Mouse (Mus musculus) heart, adult 8-10 months (tissue): ENCODE measurements at regions not wholly inside any gene's neighbourhood (a gene's known extent, or its start where the extent isn't known, plus 50 kb on each side); places are given as distances from the start of the nearest gene placed in this dataset.

ENCODE experiments used
- DNase-seq: peaks from one replicate; pipeline ENCODE4 v3.0.0; 2022; ENCODE audit warnings: low spot score

DNA sequence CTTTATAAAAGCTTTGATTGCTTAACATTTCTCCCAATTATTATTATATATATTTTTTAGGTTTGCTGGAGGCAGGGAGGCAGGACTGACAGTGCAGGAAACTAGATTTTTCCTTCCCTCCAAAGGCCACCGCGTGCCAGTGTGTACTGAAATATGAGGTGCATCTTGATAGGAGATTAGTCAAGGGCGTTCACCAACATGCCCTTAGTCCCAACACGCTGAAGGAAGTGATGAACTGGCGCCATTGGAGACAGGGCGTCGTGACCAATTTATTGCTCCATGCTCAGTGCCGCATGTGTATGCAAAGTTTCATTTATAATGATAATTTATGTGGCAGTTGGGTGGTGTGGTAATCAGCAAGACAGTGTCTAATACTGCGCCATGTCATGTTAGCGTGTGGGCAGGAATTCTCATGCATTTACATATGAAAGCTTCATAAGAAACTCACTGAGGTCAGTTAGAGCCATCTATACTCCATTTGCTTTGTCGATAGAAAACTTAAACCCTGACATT lies 66.2 kb downstream of the Isl1 start:
- no peak for DNase-seq

DNA sequence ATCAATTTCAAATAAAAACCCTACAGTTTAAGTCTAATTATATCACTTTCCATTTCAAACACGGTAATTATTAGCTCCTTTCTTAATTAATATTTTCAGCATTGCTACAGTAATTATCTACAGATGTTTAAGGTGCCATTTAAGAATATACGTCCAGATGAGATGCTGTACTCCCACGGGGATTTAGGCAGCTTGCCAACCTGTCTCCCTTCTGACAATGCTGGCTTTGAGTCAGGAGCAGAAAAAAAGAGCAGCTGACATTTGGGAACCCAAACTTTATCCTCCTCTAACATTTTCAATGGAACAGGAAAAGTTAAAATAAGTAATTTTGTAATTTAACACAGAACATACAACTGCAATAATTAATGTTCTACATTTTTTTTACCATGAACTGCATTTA lies 94.4 kb downstream of the Isl1 start:
- no peak for DNase-seq

DNA sequence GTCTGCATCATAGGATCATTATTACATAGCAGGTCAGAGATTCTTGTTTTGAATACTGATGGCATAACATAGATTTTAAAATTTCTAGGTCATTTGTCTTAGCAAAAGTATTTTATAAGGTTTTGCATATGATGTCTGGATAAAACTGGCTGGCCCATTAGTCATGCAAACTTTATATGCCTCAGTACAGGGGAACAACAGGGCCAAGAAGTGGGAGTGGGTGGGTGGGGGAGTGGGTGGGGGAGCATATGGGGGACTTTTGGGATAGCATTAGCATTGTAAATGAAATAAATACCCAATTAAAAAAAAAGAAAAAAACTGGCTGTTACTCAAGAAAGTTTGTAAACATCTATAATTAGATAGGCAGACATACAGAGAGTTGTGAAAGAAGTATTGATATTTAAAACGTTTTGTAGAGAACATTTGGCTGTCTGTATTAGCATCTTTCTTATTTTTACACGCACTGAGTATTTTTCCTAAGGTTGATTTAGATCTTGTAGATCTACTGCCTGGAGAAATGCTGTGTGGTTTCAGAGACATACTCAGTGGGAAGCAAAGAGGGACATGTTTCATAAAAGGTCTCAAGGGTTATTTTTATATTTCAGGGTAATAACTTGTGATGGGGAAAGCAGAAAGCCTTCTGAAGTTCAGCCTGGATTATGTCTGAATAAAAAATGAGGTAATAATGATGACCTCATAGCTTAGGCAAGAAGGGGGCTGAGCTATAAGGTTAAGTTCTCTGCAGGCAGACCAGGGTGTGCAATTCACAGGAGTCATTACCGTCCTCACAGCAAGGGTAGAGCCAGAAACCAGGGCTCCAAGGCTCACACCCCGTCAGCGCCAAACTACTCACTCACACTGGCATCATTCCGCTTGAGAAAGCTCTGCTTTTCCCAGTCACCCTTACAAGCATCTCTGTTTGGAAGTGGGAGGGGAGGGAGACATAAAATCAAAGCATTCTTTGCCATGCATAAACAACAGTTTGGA lies 95.4 kb downstream of the Isl1 start:
- no peak for DNase-seq

DNA sequence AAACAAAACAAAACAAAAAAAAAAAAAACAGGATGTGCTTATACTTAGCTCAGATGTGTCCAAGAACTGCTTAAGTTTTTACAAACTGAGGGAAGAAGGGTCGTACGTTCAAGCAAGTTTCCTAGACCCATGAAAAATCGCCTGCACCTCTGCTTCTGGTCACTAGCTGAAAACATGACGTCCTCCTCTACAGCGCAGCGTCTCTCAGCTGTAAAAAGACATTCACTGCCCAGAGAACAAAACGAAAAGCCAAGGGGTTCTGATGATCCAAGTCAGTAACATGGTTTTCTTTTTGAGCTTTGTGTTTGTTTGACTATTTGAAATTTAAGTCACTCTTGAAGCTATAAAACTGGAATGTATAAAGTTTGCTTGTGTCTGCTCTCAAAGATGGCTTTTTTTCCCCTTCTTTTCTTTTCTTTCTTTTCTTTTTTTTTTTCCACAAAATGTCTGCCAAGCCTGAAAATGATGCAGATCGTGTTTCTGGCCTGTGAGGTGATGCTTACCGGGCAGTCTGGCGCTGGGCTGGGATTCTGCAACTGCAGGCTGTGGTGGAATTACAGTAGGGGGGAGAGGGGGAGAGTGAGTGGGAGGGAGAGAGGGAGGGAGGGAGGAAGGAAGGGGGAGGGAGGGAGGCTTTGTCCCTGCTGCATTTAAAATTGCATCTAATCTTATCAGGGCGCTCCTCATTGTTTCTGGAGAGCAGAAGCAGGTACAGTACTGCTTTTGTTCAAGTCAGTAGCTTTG lies 108.1 kb downstream of the Isl1 start:
- no peak for DNase-seq

DNA sequence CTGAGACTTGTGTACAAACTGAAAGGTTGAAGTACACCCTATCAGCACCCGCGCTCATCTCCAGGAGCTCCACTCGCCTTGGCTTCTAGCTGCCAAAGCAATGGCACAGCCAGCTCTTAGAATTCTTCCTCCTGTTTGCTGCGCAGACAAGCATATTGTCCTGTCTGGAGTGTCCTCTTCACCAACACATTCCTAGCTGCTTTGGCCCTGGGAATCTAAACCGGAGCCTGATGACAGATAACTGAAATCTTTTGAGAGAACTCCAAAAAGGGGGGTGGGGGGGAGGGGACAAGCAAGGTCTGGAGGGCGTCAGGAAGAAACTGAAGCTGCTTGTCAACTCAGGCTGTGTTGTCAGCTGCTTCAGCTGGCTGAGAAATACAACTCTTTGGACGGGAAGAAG lies 122.4 kb downstream of the Isl1 start:
- DNase-seq = no peak

DNA sequence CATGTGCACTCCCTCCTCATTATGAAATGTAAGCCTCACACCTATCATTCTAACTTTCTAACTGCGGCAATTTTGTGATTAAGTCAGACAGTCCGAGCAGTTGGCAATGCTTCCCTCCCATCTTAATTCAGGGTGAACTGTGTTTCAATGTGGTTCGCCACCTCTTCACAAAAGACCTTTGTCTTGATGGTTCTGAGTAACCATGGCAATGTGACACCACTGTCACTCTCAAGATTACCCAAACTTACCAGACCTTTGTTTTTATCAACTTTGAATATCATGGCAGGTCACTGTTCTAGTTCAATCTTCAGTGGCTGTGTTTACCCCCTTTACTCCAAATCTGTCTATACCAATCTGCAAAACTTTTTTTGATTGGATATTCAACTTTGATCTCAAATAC lies 131.7 kb downstream of the Isl1 start:
- no peak for DNase-seq

DNA sequence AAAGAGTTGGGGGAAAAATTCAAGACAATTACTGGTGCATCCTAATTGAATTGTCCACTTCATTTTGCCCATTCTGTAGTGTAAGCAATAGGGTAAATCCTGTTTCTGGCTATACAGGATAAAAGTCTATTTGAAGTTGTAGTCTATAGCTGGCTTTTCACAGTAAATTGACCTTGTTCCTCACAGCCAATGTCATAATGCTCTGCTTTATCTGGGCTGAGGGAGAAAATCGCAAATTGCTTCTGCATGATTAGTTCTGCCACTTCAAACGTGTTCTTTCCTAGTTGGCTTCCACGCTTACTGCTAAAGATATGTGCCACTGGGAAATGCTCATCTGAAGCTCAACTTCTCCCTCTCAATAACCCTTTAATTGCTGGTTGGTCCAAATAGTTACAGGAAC lies 134.5 kb downstream of the Isl1 start:
- no peak for DNase-seq

DNA sequence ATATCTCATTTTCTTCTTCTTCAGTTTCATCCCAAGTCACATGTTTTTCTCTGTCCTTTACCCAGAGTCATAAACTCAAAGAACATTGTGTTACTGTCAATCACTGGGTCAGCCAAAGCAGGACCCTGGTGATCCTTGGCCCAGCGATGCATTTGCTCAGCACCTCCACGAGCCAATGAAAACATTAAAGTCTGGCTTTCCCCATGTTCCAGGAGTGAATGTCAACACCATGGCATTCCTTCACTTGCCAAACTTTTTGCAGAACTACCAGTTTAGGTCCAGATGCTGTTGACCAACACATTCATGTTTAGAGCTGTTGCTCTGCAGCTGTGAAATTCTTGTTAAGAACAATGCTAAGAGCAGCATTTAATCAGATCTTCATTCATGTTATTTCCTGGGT lies 135.6 kb downstream of the Isl1 start:
- no peak for DNase-seq

DNA sequence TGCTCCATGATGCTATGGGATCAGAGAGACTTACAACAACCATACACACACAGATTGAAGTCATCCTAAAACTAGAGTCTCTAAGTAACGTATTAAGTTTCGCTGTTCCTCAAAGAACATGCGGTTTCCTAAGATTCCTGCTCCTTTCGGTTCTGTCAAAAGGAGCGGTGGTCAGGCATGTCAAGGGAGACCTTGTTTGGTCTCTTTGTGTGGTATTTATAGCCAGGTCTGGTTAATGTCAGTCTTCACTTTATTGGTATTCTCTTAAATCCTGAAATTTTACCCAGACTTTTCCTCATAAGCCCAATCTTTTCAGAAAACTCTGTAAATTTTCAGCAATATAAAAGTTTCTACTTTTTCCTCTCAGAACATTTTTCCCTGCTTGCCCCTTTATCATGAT lies 166.5 kb downstream of the Isl1 start:
- DNase-seq = no peak

DNA sequence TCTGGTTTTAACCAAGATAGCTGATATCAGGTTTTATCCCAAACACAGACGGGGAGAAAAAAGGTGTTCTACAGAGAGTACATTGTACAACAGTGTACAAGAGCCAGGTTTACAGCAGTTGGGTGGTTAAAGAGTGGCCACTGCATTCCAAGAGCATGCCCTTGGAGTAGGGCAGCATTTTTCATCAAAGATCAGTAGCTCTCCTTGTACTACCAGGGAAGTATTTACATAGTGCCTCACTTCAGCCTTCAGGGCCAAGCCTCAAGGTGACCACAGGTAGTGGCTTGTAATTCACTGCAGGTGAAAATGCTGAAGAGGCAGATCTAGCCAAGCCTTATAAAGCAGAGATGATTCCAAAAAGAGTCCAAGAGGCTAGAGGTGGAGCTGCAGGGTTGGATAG lies 190.8 kb downstream of the Isl1 start:
- no peak for DNase-seq

DNA sequence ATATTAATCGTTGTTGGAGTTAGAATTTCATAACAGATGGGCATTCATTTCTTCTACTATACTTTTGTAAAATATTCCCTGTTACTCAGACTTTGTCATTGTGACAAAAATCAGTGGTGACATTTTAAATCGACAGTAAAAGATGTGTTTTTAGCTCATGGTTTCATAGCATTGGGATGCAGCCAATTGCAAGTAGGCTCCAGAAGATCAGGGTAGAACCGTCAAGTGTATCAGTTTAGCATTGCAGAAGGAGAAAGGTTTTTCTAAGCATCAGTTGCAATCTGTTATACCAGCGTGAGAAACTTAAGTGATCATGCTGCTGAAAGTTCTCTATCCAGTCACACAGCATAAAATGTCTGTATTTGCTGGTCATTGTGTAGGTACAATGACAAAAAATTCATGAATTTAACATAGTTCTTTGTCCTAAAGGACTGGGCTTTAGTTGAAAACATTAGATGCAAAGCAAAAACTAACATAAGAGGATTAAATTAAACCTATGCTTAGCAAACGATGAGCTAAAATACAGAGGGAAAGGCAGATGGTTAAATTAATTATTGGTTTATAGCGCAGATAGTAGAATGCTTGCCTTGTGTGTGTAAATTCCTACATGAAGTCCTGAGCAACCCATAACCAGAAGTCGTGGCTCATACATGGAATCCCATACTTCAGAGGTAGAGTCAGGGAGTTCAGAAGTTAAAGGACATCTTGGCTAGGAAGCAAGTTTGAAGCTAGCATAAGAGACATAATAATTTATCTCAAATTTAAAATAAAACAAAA lies 198.3 kb downstream of the Isl1 start:
- no peak for DNase-seq

DNA sequence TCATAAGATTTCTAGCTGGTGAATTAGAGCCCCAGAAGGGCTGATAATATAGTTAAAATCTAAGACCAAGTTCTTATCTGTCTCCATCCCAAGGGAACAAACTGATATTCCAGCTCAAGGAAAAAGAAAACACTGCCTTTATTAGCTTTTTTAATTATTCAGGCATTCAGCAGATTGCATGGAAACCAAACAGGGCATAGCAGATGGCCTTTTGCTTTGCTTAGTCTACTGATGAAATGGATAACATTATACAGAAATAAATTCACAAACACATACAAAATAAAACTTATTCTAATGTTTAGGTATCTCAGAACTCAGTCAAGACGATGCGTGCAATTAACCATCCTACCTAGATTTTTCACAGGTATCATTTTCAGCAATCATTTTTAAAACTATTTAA lies 198.9 kb downstream of the Isl1 start:
- DNase-seq = no peak

DNA sequence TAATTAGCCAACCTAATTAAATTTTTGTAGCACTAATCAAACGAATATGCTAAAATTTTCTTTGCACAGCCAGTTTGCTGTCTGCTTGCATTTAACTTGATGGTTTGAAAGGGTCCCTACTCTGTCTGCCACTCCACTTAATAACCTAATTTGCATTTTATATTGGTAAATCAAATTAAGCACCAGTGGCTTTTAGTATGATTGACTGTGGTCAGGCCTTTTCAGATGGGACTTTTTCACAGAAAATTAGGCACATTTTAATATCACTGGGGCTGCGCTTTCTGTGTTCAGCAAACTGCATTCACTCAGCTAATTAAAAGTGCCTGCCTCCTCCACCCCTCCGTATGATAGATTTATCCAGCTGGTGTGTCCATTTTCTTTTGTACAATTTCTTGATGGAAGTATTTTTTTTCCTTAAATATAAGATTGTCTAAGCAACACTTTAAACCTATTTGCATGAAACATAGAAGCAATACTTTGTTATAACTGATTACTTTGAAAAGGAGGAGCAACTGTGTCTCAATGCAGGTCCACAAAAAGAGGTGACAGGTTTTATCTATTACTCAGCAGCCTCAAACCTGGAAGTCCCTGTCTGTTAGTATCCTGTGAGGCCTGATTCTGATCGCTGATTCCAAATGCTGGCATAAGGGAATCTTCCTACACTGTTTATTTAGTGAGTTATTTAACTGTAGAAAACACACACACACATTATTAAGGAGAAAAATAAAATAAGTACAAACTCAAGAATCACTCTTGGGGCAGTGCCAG lies 221.8 kb downstream of the Isl1 start:
- DNase-seq = no peak

DNA sequence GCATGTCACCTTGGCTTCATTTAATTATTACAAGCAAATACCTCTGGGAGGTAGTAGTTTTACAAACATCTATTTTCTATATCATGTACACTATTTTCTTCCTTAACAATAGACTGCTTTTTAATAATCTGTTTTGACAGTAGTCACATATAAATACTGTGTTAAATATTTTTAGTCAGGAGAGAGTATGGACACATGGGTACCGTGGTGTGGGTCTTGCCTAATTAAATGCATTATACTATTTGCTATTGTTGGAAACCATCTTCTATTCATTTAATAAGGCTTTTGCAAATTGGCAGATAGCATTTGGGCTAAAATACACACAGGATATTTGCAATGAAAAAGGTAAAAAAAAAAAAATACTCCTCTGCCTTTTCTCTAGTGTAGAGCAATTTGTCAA lies 222.3 kb downstream of the Isl1 start:
- DNase-seq = no peak

DNA sequence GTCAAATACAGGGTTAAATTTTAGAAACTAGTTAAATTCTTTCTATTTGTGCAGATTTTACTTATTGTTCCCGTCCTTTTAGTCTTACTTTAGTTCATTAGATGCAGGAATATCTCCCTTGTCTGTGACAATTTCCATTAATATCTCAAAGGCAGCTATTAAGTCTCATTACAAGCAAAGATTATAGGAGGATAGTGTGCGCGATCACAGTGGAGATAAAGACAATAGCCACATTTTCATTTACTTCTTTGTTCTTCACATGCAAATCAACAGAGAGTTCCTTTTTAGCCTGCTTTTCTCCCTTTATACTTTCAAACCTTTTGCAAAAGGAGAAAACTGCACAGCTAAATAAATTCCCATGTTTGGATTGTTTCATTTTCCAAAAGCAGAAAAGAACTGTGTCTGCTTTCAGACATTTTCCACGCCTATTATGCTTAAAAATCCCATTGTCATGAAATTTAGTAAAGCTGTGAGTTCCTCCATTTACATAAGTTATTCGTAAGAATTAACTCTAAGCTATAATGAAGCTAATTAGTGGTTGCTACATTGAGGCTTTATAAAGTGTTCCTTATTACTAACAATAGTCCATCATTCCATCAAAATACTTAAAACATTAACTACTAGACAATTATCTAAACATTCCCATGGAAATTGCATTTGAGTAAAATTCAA lies 252.4 kb downstream of the Isl1 start:
- no peak for DNase-seq

DNA sequence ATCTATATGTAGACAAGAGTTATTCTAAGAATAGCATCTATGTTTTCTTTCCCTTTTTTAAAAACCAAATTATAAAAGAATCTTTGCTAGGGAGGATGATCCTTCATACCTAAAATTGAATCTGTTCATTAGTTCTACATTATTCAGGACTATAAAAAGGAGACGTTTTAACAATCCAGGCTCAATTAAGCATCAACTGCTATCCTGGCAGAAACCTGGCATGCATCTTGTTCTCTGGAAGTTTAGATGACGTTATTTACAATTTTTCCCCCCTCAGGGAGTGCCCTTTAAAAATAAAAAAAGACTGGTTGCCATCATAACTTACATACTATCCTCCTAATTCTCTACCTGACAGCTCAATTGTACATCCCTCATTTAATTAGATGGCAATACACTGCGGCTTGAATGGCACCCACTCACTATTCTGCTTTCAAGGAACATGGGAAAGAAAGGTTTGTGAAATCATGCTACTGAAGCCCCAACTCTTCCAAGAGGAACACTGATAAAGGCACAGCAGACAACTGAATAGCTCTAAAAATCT lies 253.3 kb downstream of the Isl1 start:
- DNase-seq = no peak

DNA sequence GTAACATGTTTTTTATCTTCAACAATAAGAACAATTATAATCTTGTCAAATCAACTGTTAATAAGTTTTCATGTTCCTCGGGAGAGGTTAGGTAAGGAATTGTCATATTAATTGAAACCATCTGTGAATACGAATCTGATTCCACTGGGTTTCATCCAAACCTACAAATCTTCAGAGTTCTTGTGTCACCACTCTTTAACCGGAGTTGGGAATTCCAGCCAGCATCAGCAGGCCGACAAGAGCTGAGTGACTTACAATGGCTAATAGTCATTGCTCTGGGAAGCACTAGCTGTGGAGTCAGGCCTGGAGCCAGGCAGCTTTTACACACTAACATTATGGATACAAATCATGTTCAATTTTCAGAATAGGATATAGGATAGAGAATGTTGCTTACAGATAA lies 273.3 kb downstream of the Isl1 start:
- no peak for DNase-seq

DNA sequence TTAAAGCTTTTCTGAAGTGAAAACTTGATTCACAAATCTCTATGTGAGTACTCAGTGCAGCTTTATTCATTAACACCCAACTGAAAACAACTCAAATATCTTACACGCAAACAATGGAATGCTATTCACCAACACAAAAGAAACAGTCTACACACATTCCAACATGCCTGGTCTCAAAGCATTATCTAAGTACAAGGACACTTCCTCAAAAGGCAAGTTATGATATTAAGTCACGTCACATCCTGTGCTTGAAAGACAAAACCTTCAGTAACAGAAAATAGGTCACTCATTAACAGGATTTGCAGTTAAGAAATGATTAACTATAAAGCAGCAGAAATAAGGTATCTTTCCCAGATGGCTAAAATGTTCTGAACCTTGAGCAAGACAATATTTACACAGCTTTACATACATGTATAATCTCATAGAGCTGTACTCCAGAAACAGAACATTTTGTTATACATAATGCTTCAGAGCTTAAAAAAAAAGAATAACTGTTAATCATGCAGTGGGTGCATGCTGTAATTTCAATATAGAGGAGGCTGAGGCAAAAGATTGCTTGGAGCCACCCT lies 279.3 kb downstream of the Isl1 start:
- no peak for DNase-seq

DNA sequence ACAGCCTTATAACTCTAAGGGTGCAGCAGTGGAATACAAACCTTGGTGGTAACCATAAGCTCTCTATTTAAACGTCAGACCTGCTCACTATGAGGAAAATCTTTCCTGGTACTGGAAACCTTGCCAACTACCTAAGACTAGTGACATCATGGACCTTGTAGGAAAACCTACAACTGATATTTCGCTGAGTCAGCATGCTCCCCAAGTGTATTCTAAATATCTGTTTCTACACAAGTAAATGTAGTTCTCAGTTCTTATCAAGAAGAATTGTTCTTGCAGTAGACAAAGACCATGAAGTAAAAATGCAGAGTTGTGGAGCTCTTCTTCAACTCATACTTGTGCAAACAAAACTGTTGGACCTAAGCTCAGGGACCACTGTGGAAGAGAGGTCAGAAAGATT lies 280.9 kb downstream of the Isl1 start:
- no peak for DNase-seq

DNA sequence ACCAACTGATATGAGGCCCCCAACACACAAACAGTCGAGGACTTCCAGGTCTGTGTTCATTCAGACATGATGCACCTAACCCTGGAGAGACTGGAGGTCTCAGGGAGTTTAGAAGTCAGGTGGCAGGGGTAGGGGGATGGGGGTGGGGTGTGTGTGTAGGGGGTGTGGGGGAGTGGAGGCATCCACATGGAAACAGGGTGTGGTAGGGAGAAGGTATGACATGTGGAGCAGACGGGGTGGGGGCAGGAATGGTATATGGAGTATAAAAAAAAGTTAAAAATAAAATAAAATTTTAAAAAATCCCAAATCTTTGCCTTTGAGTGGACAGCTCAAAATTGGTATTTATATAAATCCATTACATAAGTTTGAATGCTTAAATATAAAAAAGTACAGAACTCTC lies 282.3 kb downstream of the Isl1 start:
- DNase-seq = no peak
